Mouse (Mus musculus): ENCODE results near the gene Mtf2. TPM values are rescaled to one million over a fixed set of nuclear protein-coding genes. Genes with fewer than 3 reads are reported as not detected.

Mtf2 gene
- polyA plus RNA-seq, 1 experiment from 2014 or later = 133 TPM

GRCm38 (mm10) chr5:108117693-108118092 is 52.2 kb downstream of the Mtf2 start:
- no peaks in the 10 kb centered on the region for H3K27me3 ChIP-seq (replicated peaks; ENCODE audit: control insufficient read depth, insufficient read depth, low read length)
- 91% methylated on average over 4 of the region's 4 CpGs for WGBS
- no peak overlapping the region for H3K27ac ChIP-seq (ENCODE audit: low read length)
- H3K36me3 ChIP-seq (ENCODE audit: control insufficient read depth, insufficient read depth) = no peaks in the 10 kb centered on the region
- ATAC-seq = no peak
- H3K4me1 ChIP-seq (replicated peaks; ENCODE audit: control insufficient read depth, insufficient read depth, low read length) = no peaks in the 10 kb centered on the region
- H3K9ac ChIP-seq (replicated peaks; ENCODE audit: low read depth, low read length) = no peak overlapping the region
- no peak overlapping the region for H3K4me2 ChIP-seq (ENCODE audit: low read length)
- no peaks in the 10 kb centered on the region for H3K9me3 ChIP-seq (ENCODE audit: control insufficient read depth, low read length)
- no peak overlapping the region for H3K4me3 ChIP-seq (replicated peaks; ENCODE audit: low read length)

DNA sequence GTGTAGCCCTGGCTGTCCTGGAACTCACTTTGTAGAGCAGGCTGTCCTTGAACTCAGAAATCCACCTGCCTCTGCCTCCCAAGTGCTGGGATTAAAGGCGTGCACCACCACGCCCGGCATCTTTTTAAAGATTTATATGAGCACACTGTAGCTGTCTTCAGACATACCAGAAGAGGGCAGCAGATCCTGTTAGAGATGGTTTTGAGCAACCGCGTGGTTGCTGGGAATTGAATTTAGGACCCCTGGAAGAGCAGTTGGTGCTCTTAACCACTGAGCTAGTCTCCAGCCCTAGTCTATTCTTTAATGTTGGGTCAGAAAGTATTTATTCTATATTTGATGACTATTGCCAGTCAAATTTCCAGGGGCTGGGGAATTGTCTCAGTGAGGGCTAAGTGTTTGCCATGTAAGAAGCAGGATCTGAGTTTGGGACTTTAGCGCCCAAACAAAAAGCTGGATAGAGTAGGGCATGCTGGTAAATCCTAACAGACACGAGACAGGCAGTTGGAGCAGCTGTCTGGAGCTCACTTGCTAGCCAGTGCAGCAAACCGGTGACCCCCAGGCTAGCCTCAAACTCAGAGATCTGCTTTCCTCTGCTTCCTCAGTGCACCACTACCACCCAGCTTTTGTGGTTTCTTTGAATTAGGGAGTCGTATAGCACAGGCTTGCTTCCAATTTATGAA is 54.9 kb downstream of the Mtf2 start:
- Histone ChIP-seq H3K4me1 (replicated peaks; ENCODE audit: control insufficient read depth, insufficient read depth, low read length) (no peaks in the 10 kb centered on the region), H3K4me3 (replicated peaks; ENCODE audit: low read length) (no peak overlapping the region), H3K9ac (replicated peaks; ENCODE audit: low read depth, low read length) (no peak overlapping the region), H3K27me3 (replicated peaks; ENCODE audit: control insufficient read depth, insufficient read depth, low read length) (no peaks in the 10 kb centered on the region), H3K27ac (ENCODE audit: low read length) (no peak overlapping the region), H3K4me2 (ENCODE audit: low read length) (no peak overlapping the region), H3K36me3 (ENCODE audit: control insufficient read depth, insufficient read depth) (0 out of 2 replicates have a peak, but pooled peaks cover 2% of the 10 kb centered on the region), H3K9me3 (ENCODE audit: control insufficient read depth, low read length) (no peaks in the 10 kb centered on the region)
- WGBS = 86% methylated on average over 9 of the region's 9 CpGs
- ATAC-seq = no peak

- WGBS = 0% methylated on average over 32 of the region's 32 CpGs
- Histone ChIP-seq H3K4me1 (replicated peaks; ENCODE audit: control insufficient read depth, insufficient read depth, low read length) (peaks cover 14% of the 10 kb centered on the region), H3K27me3 (replicated peaks; ENCODE audit: control insufficient read depth, insufficient read depth, low read length) (no peaks in the 10 kb centered on the region), H3K4me3 (replicated peaks; ENCODE audit: low read length) (peak overlapping the region; percentile 98), H3K27ac (ENCODE audit: low read length) (peak overlapping the region; percentile 82), H3K36me3 (ENCODE audit: control insufficient read depth, insufficient read depth) (no peaks in the 10 kb centered on the region), H3K9me3 (ENCODE audit: control insufficient read depth, low read length) (no peaks in the 10 kb centered on the region), H3K9ac (replicated peaks; ENCODE audit: low read depth, low read length) (peak overlapping the region; percentile 80), H3K4me2 (ENCODE audit: low read length) (peak overlapping the region; percentile 67)
- no peak; the same call in none of the 2 replicates for ATAC-seq
Observed at GRCm38 (mm10) chr5:108131849-108132440, 66.5 kb downstream of the Mtf2 start.

GRCm38 (mm10) chr5:108132441-108133243 is 67.2 kb downstream of the Mtf2 start, which contains the start of the genes Tmed5 and Ccdc18:
Gene Tmed5, minus strand, starts transcription at chr5:108132620.
Gene Ccdc18, plus strand, starts transcription at chr5:108132875.
- peak; percentile 99 for ATAC-seq
- no peaks in the 10 kb centered on the region for H3K27me3 ChIP-seq (replicated peaks; ENCODE audit: control insufficient read depth, insufficient read depth, low read length)
- H3K36me3 ChIP-seq (ENCODE audit: control insufficient read depth, insufficient read depth) = no peaks in the 10 kb centered on the region
- peak within 1 kb of the TSS; percentile 98 for H3K4me3 ChIP-seq (replicated peaks; ENCODE audit: low read length)
- peak within 1 kb of the TSS; percentile 69 for H3K4me2 ChIP-seq (ENCODE audit: low read length)
- peak within 1 kb of the TSS; percentile 80 for H3K9ac ChIP-seq (replicated peaks; ENCODE audit: low read depth, low read length)
- H3K27ac ChIP-seq (ENCODE audit: low read length) = peak within 1 kb of the TSS; percentile 82
- peaks cover 14% of the 10 kb centered on the region for H3K4me1 ChIP-seq (replicated peaks; ENCODE audit: control insufficient read depth, insufficient read depth, low read length)
- H3K9me3 ChIP-seq (ENCODE audit: control insufficient read depth, low read length) = no peaks in the 10 kb centered on the region
- under 1% methylated on average over 65 of the region's 65 CpGs for WGBS

GRCm38 (mm10) chr5:108152592-108152991 is 87.1 kb downstream of the Mtf2 start:
- no peaks in the 10 kb centered on the region for H3K36me3 ChIP-seq (ENCODE audit: control insufficient read depth, insufficient read depth)
- H3K4me1 ChIP-seq (replicated peaks; ENCODE audit: control insufficient read depth, insufficient read depth, low read length) = no peaks in the 10 kb centered on the region
- ATAC-seq = no peak
- no peak overlapping the region for H3K9ac ChIP-seq (replicated peaks; ENCODE audit: low read depth, low read length)
- 90% methylated on average over 1 of the region's 1 CpGs for WGBS
- H3K27ac ChIP-seq (ENCODE audit: low read length) = no peak overlapping the region
- H3K4me3 ChIP-seq (replicated peaks; ENCODE audit: low read length) = no peak overlapping the region
- H3K4me2 ChIP-seq (ENCODE audit: low read length) = no peak overlapping the region
- no peaks in the 10 kb centered on the region for H3K27me3 ChIP-seq (replicated peaks; ENCODE audit: control insufficient read depth, insufficient read depth, low read length)
- H3K9me3 ChIP-seq (ENCODE audit: control insufficient read depth, low read length) = no peaks in the 10 kb centered on the region

Other genes with a start within 250 kb of the Mtf2 start
- 0.13 TPM in 1 of 2 replicates, not detected in the other for gene Ube2d2b, start 235.6 kb upstream of the Mtf2 start, polyA plus RNA-seq (2015; fragmentation: Nextera tagmentation; extraction: Ambion mirVana)
- gene Evi5, start 190.6 kb upstream of the Mtf2 start, polyA plus RNA-seq (2015; fragmentation: Nextera tagmentation; extraction: Ambion mirVana) = 51.6 and 54.6 TPM in 2 replicates
- 75.2 and 76.8 TPM in 2 replicates for gene Rpl5, start 165.2 kb upstream of the Mtf2 start, polyA plus RNA-seq (2015; fragmentation: Nextera tagmentation; extraction: Ambion mirVana)
- 38.7 and 43.2 TPM in 2 replicates for gene Fam69a, start 78.6 kb upstream of the Mtf2 start, polyA plus RNA-seq (2015; fragmentation: Nextera tagmentation; extraction: Ambion mirVana)
- 21.0 and 24.3 TPM in 2 replicates for gene Tmed5, start 66.9 kb downstream of the Mtf2 start, polyA plus RNA-seq (2015; fragmentation: Nextera tagmentation; extraction: Ambion mirVana)
- gene Ccdc18, start 67.2 kb downstream of the Mtf2 start, polyA plus RNA-seq (2015; fragmentation: Nextera tagmentation; extraction: Ambion mirVana) = 5.0 and 5.7 TPM in 2 replicates
- 44.3 and 52.8 TPM in 2 replicates for gene Dr1, start 203.2 kb downstream of the Mtf2 start, polyA plus RNA-seq (2015; fragmentation: Nextera tagmentation; extraction: Ambion mirVana)
- 6.8 and 7.5 TPM in 2 replicates for gene Pigg, start 246.9 kb downstream of the Mtf2 start, polyA plus RNA-seq (2015; fragmentation: Nextera tagmentation; extraction: Ambion mirVana)

Data from forebrain, embryonic 16.5 days (tissue).